Mouse (Mus musculus) C2C12 (cell line): ENCODE results near the gene Arhgap21.

ENCODE experiments used
- CTCF ChIP-seq: IDR thresholded peaks from one replicate; pipeline ENCODE4 v1.5.1; 2011; ENCODE audit not compliant: control insufficient read depth, insufficient read depth, insufficient read length
- FOSL1 ChIP-seq: IDR thresholded peaks from one replicate; pipeline ENCODE4 v1.8.0; 2011; ENCODE audit warnings: mild to moderate bottlenecking, low read length; ENCODE audit not compliant: poor library complexity, insufficient read depth, severe bottlenecking

- TF ChIP-seq CTCF (no peak), FOSL1 (no peak)
These were observed 58.2 kb downstream of the Arhgap21 start for GRCm38 (mm10) chr2:20910446-20910845.
